Mouse (Mus musculus) limb, embryonic 15.5 days (tissue): ENCODE measurements around the gene Mybbp1a. TPM values are rescaled to one million over a fixed set of nuclear protein-coding genes. Genes with fewer than 3 reads are reported as not detected.
A peak's percentile ranks its signal among the peaks of the same experiment; 100 is the strongest.

Experiments used
- ATAC-seq: fragments of 200-750 bp; cut with Nextera tagmentation; 2 replicates; pipeline ENCODE4 v1.8.0; 2017; ENCODE audit warnings: low read depth, moderate TSS enrichment; ENCODE audit not compliant: insufficient number of reproducible peaks, low FRiP score, low TSS enrichment
- H3K27ac ChIP-seq: fragments of 300-500 bp; sonication (generic); 2 replicates; pipeline ENCODE4 v1.5.1; 2015; ENCODE audit warnings: moderate library complexity, mild to moderate bottlenecking, inconsistent platforms
- H3K27me3 ChIP-seq: fragments of 300-500 bp; sonication (generic); 2 replicates; pipeline ENCODE4 v1.6.1; 2015; ENCODE audit warnings: inconsistent platforms
- H3K36me3 ChIP-seq: fragments of 300-500 bp; sonication (generic); 2 replicates; pipeline ENCODE4 v1.6.1; 2015; ENCODE audit warnings: inconsistent platforms
- H3K4me1 ChIP-seq: fragments of 300-500 bp; sonication (generic); 2 replicates; pipeline ENCODE4 v1.6.1; 2015; ENCODE audit warnings: inconsistent platforms
- H3K4me2 ChIP-seq: fragments of 300-500 bp; sonication (generic); 2 replicates; pipeline ENCODE4 v1.6.1; 2015; ENCODE audit warnings: mild to moderate bottlenecking, inconsistent platforms
- H3K4me3 ChIP-seq: fragments of 300-500 bp; sonication (generic); 2 replicates; pipeline ENCODE4 v1.5.1; 2015; ENCODE audit warnings: mild to moderate bottlenecking, inconsistent platforms
- H3K9ac ChIP-seq: fragments of 300-500 bp; sonication (generic); 2 replicates; pipeline ENCODE4 v1.6.1; 2015; ENCODE audit warnings: inconsistent platforms
- H3K9me3 ChIP-seq: fragments of 300-500 bp; sonication (generic); 2 replicates; pipeline ENCODE4 v1.6.1; 2016; ENCODE audit warnings: inconsistent platforms
- WGBS: fragments of 180-500 bp; shearing (Covaris S2); methylation state at CpG from one replicate; pipeline ENCODE4 v1.1.7; 2015; 5-methylcytosine and 5-hydroxymethylcytosine counted together
- polyA plus RNA-seq: library from polyadenylated mRNA; unstranded; fragments of >200 nt; fragmentation: Nextera tagmentation; extraction: Ambion mirVana; gene quantifications from 2 replicates; pipeline ENCODE4 v1.2.1, GENCODE M21; 2015

Mybbp1a gene
- polyA plus RNA-seq, 1 experiment from 2014 or later, result 127 TPM

DNA sequence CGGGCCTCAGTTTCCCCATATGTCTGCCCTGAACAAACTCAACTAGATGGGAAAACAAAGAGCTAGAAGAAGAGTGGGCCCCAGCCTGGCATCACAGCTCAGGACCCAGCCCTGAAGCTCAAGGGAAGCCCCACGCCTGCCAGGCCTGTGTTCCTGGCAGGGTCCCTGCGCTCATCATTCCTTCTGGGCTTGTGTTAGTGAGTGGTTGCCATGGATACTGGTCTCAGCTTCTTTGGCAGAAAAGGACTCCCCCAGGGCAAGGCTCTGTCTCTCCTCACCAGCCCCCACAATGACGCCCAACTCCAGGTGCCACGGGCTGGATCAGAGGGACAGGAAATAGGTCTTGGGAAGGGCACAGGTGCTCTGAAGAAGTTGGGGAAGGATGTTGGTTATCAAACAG lies 44.0 kb downstream of the Mybbp1a start:
- Histone ChIP-seq H3K27me3 (peaks cover 43% of the 10 kb centered on the region), H3K4me3 (no peak overlapping the region), H3K36me3 (no peaks in the 10 kb centered on the region), H3K27ac (no peak overlapping the region), H3K9ac (no peak overlapping the region), H3K9me3 (no peaks in the 10 kb centered on the region), H3K4me1 (peaks cover 17% of the 10 kb centered on the region), H3K4me2 (no peak overlapping the region)
- ATAC-seq, result no peak
- WGBS, result 53% methylated on average over 5 of the region's 5 CpGs

GRCm38 (mm10) chr11:72485960-72486359 lies 44.8 kb downstream of the Mybbp1a start:
- no peak overlapping the region for H3K4me2 ChIP-seq
- no peaks in the 10 kb centered on the region for H3K36me3 ChIP-seq
- no peak overlapping the region for H3K4me3 ChIP-seq
- no peaks in the 10 kb centered on the region for H3K9me3 ChIP-seq
- peaks cover 52% of the 10 kb centered on the region for H3K27me3 ChIP-seq
- ATAC-seq, result no peak
- H3K4me1 ChIP-seq, result peaks cover 17% of the 10 kb centered on the region
- no peak overlapping the region for H3K27ac ChIP-seq
- no peak overlapping the region for H3K9ac ChIP-seq
- WGBS, result 63% methylated on average over 11 of the region's 11 CpGs

DNA sequence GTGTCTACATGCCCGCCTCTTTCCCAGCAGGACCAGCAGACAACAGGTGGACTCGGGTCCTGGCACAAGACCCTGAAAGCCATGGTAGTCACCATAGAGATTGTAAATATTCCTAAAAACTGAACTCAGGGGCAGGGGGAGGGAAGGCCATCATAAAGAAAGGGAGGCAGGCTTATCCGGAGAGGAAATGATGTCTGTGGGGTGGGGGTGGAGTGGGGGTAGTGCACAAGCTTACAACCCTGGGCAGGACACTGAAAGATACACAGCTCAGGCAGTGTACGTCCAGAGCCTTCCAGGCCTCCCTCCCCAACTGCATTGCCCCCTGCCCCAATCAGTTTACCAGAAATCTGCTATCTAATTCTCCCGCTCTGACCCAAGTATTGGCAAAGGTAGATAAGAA lies 46.0 kb downstream of the Mybbp1a start:
- no peaks in the 10 kb centered on the region for H3K36me3 ChIP-seq
- no peak for ATAC-seq
- peaks cover 17% of the 10 kb centered on the region for H3K4me1 ChIP-seq
- H3K27ac ChIP-seq, result no peak overlapping the region
- no peak overlapping the region for H3K9ac ChIP-seq
- no peaks in the 10 kb centered on the region for H3K9me3 ChIP-seq
- no peak overlapping the region for H3K4me2 ChIP-seq
- H3K27me3 ChIP-seq, result peaks cover 52% of the 10 kb centered on the region
- no peak overlapping the region for H3K4me3 ChIP-seq
- WGBS, result 48% methylated on average over 5 of the region's 5 CpGs

DNA sequence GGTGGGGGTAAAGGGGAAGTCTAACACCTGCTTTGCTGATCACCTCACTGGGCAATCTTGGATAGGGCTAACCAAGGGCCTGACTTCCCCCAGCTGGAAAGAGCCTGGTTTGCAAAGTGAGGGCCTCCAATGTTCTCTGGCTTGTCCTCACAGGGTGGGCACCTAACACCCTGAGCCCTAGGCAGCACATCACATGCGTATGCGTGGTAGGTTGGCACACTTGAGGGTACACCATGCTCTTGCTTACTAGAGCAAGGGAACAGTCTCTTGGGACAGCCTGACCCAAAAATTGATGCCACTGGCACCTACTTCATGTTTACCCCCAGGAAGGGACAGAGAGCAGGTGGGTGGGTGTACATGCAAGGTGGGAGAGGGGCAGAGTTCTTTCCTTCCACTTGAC lies 46.6 kb downstream of the Mybbp1a start:
- Histone ChIP-seq H3K4me3 (peak overlapping the region; percentile 59; the same call in 1 of the 2 replicates), H3K9me3 (no peaks in the 10 kb centered on the region), H3K9ac (no peak overlapping the region), H3K36me3 (no peaks in the 10 kb centered on the region), H3K27me3 (peaks cover 52% of the 10 kb centered on the region), H3K4me2 (no peak overlapping the region), H3K27ac (no peak overlapping the region), H3K4me1 (peaks cover 17% of the 10 kb centered on the region)
- no peak for ATAC-seq
- WGBS, result 95% methylated on average over 2 of the region's 2 CpGs

GRCm38 (mm10) chr11:72488753-72489271 lies 47.7 kb downstream of the Mybbp1a start:
- Histone ChIP-seq H3K4me2 (peak overlapping the region; percentile 99), H3K4me3 (peak overlapping the region; percentile 59), H3K36me3 (no peaks in the 10 kb centered on the region), H3K27ac (no peak overlapping the region), H3K4me1 (peaks cover 17% of the 10 kb centered on the region), H3K9me3 (no peaks in the 10 kb centered on the region), H3K27me3 (peaks cover 58% of the 10 kb centered on the region), H3K9ac (peak overlapping the region; percentile 35; the same call in 1 of the 2 replicates)
- ATAC-seq, result no peak
- WGBS, result 1% methylated on average over 38 of the region's 38 CpGs

DNA sequence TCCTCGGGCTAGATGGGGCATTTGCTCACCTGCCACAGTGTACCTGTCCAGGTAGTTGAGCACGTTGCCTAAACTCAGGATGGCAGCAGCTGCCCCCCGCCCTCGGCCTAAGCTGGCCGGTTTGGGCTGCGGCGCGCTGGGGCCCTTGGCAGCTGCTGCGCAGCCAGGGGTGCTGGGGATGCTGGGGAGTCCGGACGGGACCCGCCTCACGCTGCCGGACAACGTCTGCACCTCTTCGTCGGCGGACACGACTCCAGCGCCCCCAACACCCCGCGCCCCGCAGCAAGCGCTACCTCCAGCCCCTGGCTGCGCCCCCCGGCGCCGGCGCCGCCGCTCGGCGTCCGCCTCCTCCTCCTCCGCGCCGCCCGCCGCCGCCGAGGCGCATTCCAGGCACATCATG lies 48.2 kb downstream of the Mybbp1a start:
- no peaks in the 10 kb centered on the region for H3K36me3 ChIP-seq
- H3K9ac ChIP-seq, result peak overlapping the region; percentile 35
- no peak overlapping the region for H3K27ac ChIP-seq
- H3K4me1 ChIP-seq, result peaks cover 17% of the 10 kb centered on the region
- no peaks in the 10 kb centered on the region for H3K9me3 ChIP-seq
- under 1% methylated on average over 35 of the region's 42 CpGs for WGBS
- peak overlapping the region; percentile 99 for H3K4me2 ChIP-seq
- ATAC-seq, result no peak
- H3K4me3 ChIP-seq, result peak overlapping the region; percentile 59
- H3K27me3 ChIP-seq, result peaks cover 58% of the 10 kb centered on the region

DNA sequence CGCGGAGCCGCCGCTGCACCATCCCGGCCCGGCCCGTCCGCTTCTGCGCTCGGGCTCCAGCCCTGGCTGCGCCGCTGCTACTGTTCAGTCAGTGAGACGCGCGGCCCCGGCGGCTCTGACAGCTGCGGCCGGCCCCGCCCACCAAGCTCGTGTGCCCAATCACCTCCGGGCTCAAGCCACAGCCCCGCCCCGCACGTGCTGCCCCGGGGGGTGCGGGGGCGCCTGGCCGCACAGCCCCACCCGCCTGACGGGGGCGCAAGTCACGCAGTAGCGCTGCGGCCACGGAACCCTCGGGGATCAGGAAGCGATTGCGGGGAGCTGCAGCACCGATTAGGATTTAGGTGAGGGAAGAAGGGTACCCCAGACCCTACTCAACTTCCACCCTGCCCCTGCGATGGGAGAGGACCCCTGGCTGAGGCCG lies 48.7 kb downstream of the Mybbp1a start, which contains the start of gene Spns2:
Gene Spns2, minus strand, starts transcription at position 24 of the 421 bp plus-strand sequence.
- under 1% methylated on average over 42 of the region's 42 CpGs for WGBS
- ATAC-seq, result peak; percentile 81
- H3K27me3 ChIP-seq, result peaks cover 58% of the 10 kb centered on the region
- H3K27ac ChIP-seq, result no peak within 1 kb of the TSS
- H3K36me3 ChIP-seq, result no peaks in the 10 kb centered on the region
- H3K9me3 ChIP-seq, result no peaks in the 10 kb centered on the region
- peaks cover 17% of the 10 kb centered on the region for H3K4me1 ChIP-seq
- H3K9ac ChIP-seq, result peak within 1 kb of the TSS; percentile 35
- H3K4me2 ChIP-seq, result peak within 1 kb of the TSS; percentile 99
- H3K4me3 ChIP-seq, result peak within 1 kb of the TSS; percentile 59

GRCm38 (mm10) chr11:72491130-72491960 lies 50.2 kb downstream of the Mybbp1a start:
- 61% methylated on average over 15 of the region's 15 CpGs for WGBS
- no peak overlapping the region for H3K9ac ChIP-seq
- no peak overlapping the region for H3K27ac ChIP-seq
- no peaks in the 10 kb centered on the region for H3K9me3 ChIP-seq
- ATAC-seq, result no peak
- H3K36me3 ChIP-seq, result no peaks in the 10 kb centered on the region
- H3K4me3 ChIP-seq, result no peak overlapping the region
- H3K27me3 ChIP-seq, result peaks cover 50% of the 10 kb centered on the region
- H3K4me1 ChIP-seq, result peaks cover 17% of the 10 kb centered on the region
- no peak overlapping the region for H3K4me2 ChIP-seq

DNA sequence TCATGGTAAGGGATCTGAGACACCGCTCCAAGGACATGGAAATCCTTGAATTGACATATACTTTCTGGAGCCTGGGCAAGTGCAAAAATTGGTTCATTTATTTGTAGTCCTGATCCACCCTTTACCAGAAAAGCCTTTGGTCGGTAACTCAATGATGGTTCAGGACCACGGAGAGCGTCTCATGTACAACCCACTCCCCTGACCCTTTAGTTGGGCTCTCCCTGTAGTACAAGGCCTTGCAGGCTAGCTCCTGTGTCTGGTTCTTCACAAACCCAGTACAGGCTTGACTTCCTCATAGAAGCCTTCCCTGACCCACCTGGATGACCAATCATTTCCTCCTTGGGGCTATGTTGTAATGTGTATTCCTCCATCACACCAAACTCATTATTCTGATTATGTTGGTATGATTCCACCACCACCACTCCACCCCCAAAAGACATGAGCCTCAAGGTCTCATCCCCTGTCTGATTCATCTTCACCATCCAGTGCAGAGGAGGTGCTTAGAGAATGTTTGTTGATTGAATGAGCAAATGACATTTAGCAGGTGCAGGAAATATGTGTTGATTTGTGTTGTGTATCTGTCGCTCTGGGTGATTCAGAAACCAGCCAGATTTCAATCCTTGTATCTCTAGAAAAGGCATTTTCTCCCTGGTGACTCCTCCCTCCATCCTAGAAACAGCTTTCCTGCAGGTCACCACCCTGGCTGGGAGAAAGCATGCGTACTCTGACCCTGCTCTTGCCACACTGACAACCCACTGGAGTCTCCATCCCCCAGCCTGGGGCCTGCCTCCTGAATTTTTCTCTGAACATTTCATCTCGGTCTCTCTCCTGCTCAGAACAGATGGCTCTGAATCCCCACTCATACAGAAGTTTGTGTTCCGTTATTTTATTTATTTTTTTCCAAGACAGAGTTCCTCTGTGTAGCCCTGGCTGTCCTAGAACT lies 53.2 kb downstream of the Mybbp1a start:
- no peak overlapping the region for H3K27ac ChIP-seq
- no peaks in the 10 kb centered on the region for H3K36me3 ChIP-seq
- no peak for ATAC-seq
- H3K4me2 ChIP-seq, result no peak overlapping the region
- H3K9ac ChIP-seq, result no peak overlapping the region
- peaks cover 8% of the 10 kb centered on the region for H3K4me1 ChIP-seq
- peaks cover 25% of the 10 kb centered on the region for H3K27me3 ChIP-seq
- no peak overlapping the region for H3K4me3 ChIP-seq
- 50% methylated on average over 8 of the region's 8 CpGs for WGBS
- no peaks in the 10 kb centered on the region for H3K9me3 ChIP-seq

GRCm38 (mm10) chr11:72496066-72496465 lies 54.9 kb downstream of the Mybbp1a start:
- Histone ChIP-seq H3K4me2 (no peak overlapping the region), H3K36me3 (no peaks in the 10 kb centered on the region), H3K9me3 (no peaks in the 10 kb centered on the region), H3K4me1 (peaks cover 3% of the 10 kb centered on the region; the same call in 1 of the 2 replicates), H3K27ac (no peak overlapping the region), H3K27me3 (0 out of 2 replicates have a peak, but pooled peaks cover 8% of the 10 kb centered on the region), H3K9ac (no peak overlapping the region), H3K4me3 (no peak overlapping the region)
- 51% methylated on average over 3 of the region's 3 CpGs for WGBS
- ATAC-seq, result no peak

DNA sequence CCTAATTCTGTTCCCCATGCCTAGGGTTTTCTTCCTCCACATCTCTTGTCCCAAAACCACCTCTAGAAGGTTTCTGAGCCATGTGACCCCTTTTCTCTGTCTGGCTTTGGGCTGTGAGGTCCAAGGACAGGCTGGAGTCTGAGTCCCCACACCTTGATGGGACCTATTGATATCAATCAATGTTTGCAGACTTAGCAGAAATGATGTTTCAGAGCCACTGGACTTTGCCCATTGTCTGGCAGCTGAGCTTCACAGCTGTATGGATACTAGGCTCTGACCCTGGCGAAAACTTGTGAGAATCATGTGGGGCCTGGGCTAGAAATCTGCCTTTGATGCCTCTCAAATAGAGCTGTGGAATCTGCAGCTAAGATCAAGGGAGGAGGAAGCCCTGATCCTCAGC lies 55.6 kb downstream of the Mybbp1a start:
- no peak overlapping the region for H3K27ac ChIP-seq
- H3K27me3 ChIP-seq, result 0 out of 2 replicates have a peak, but pooled peaks cover 8% of the 10 kb centered on the region
- H3K4me3 ChIP-seq, result no peak overlapping the region
- H3K9ac ChIP-seq, result no peak overlapping the region
- H3K4me1 ChIP-seq, result peaks cover 10% of the 10 kb centered on the region
- WGBS, result 52% methylated on average over 1 of the region's 1 CpGs
- no peak overlapping the region for H3K4me2 ChIP-seq
- no peaks in the 10 kb centered on the region for H3K9me3 ChIP-seq
- ATAC-seq, result no peak
- H3K36me3 ChIP-seq, result no peaks in the 10 kb centered on the region
